Mouse (Mus musculus) layer of hippocampus, adult 11-12 months (tissue): ENCODE measurements at regions not wholly inside any gene's neighbourhood (a gene's known extent, or its start where the extent isn't known, plus 50 kb on each side); places are given as distances from the start of the nearest gene placed in this dataset.

ENCODE experiments used
- DNase-seq: peaks from one replicate; pipeline ENCODE4 v3.0.0; 2022; ENCODE audit warnings: low spot score

- no peak for DNase-seq
Measured at GRCm38 (mm10) chr9:43387397-43387796, 76.7 kb downstream of the Trim29 start.

GRCm38 (mm10) chr9:43389491-43390083, 78.9 kb downstream of the Trim29 start:
- DNase-seq = no peak

- DNase-seq = no peak
Measured at GRCm38 (mm10) chr9:43392467-43393064, 81.9 kb downstream of the Trim29 start.

- DNase-seq = peak; percentile 31
Measured at GRCm38 (mm10) chr9:43394204-43394603, 83.6 kb downstream of the Trim29 start.

- DNase-seq = peak; percentile 27
Measured at GRCm38 (mm10) chr9:43395209-43395608, 84.6 kb downstream of the Trim29 start.

- DNase-seq = no peak
Measured at GRCm38 (mm10) chr9:43396566-43396965, 85.9 kb downstream of the Trim29 start.

GRCm38 (mm10) chr9:43408493-43408892, 97.8 kb downstream of the Trim29 start:
- no peak for DNase-seq

GRCm38 (mm10) chr9:43412473-43412872, 101.8 kb downstream of the Trim29 start:
- DNase-seq = no peak

GRCm38 (mm10) chr9:43419993-43420715, 109.5 kb downstream of the Trim29 start:
- no peak for DNase-seq

GRCm38 (mm10) chr9:43427007-43427406, 116.4 kb downstream of the Trim29 start:
- no peak for DNase-seq

- no peak for DNase-seq
Measured at GRCm38 (mm10) chr9:43433953-43434352, 123.3 kb downstream of the Trim29 start.

- DNase-seq = no peak
Measured at GRCm38 (mm10) chr9:43438476-43438875, 127.8 kb downstream of the Trim29 start.

GRCm38 (mm10) chr9:43440959-43441510, 130.4 kb downstream of the Trim29 start:
- DNase-seq = no peak

GRCm38 (mm10) chr9:43445491-43445890, 134.8 kb downstream of the Trim29 start:
- DNase-seq = no peak

- DNase-seq = no peak
Measured at GRCm38 (mm10) chr9:43447372-43447771, 136.7 kb downstream of the Trim29 start.

- no peak for DNase-seq
Measured at GRCm38 (mm10) chr9:43448981-43449380, 138.3 kb downstream of the Trim29 start.

- DNase-seq = no peak
Measured at GRCm38 (mm10) chr9:43453953-43454582, 143.4 kb downstream of the Trim29 start.

- DNase-seq = no peak
Measured at GRCm38 (mm10) chr9:43457736-43458135, 147.1 kb downstream of the Trim29 start.

- no peak for DNase-seq
Measured at GRCm38 (mm10) chr9:43461131-43461530, 150.5 kb downstream of the Trim29 start.

GRCm38 (mm10) chr9:43463445-43464090, 152.9 kb downstream of the Trim29 start:
- no peak for DNase-seq

- DNase-seq = no peak
Measured at GRCm38 (mm10) chr9:43465129-43465528, 154.5 kb downstream of the Trim29 start.

- DNase-seq = no peak
Measured at GRCm38 (mm10) chr9:43465731-43466330, 155.2 kb downstream of the Trim29 start.
